Mouse (Mus musculus): ENCODE results near the gene Snx8. TPM values are rescaled to one million over a fixed set of nuclear protein-coding genes. Genes with fewer than 3 reads are reported as not detected.

The Snx8 gene
- polyA plus RNA-seq, 1 experiment, result 77.5 TPM

DNA sequence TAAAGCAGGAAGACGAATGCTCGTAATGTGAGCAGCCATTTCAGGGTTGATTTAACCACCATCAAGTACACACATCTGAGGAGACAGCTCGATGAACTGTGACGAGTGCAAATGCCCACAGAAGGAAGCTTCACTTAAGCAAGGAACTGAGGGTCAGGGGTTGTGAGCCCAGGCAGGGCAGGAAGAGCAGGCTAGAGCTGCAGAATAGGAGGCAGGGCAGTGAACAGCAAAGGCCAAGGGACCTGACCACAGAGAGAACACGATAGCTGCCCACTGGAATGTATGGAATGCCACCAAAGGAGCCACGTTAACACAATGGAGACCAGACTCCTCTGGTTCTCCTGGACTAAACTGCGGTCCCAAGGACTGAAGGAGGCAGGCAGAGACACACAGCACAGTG lies 5.5 kb downstream of the Snx8 start:
- 14% methylated on average over 7 of the region's 7 CpGs for WGBS
- Histone ChIP-seq H3K4me3 (ENCODE audit: insufficient read depth, low read depth, low read length) (no peak overlapping the region), H3K4me1 (ENCODE audit: control insufficient read depth, insufficient read depth, low read length) (peaks cover 51% of the 10 kb centered on the region), H3K36me3 (ENCODE audit: control insufficient read depth, insufficient read depth, low read length) (no peaks in the 10 kb centered on the region), H3K27me3 (replicated peaks; ENCODE audit: control insufficient read depth, insufficient read depth, low read length) (no peaks in the 10 kb centered on the region), H3K27ac (ENCODE audit: insufficient read depth, low read depth, low read length) (peak overlapping the region; percentile 48; the same call in 1 of the 2 replicates)
- TF ChIP-seq POLR2A (IDR thresholded peaks at IDR 0.05; ENCODE audit: low read depth, low read length), result no peak
- TF ChIP-seq CTCF (conservative IDR thresholded peaks at IDR 0.05; ENCODE audit: insufficient read depth, insufficient read length, low read depth, low read length), result no peak
- DNase-seq, result peak; percentile 79

DNA sequence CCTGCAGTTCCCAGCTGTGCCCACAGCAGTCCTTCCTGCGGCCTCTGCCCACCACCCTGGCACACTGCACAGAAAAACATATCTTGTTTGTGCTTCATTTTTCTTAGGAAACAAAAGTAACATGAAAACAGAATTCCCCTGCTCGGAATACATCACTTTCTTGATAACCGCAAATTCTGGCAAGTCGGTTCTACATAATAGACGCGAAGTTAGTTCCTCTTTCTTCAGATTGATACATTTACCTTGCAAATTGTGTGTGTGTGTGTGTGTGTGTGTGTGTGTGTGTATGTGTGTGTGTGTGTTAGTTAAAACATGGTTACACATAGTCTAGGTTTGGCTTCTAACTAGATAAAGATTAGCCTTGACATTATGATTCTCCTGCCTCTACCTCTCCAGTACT lies 6.4 kb downstream of the Snx8 start:
- no peaks in the 10 kb centered on the region for H3K36me3 ChIP-seq (ENCODE audit: control insufficient read depth, insufficient read depth, low read length)
- no peak for DNase-seq
- H3K4me1 ChIP-seq (ENCODE audit: control insufficient read depth, insufficient read depth, low read length), result peaks cover 53% of the 10 kb centered on the region
- H3K4me3 ChIP-seq (ENCODE audit: insufficient read depth, low read depth, low read length), result no peak overlapping the region
- WGBS, result 84% methylated on average over 6 of the region's 6 CpGs
- no peak overlapping the region for H3K27ac ChIP-seq (ENCODE audit: insufficient read depth, low read depth, low read length)
- no peaks in the 10 kb centered on the region for H3K27me3 ChIP-seq (replicated peaks; ENCODE audit: control insufficient read depth, insufficient read depth, low read length)
- no peak for TF ChIP-seq POLR2A (IDR thresholded peaks at IDR 0.05; ENCODE audit: low read depth, low read length)
- TF ChIP-seq CTCF (conservative IDR thresholded peaks at IDR 0.05; ENCODE audit: insufficient read depth, insufficient read length, low read depth, low read length), result no peak

DNA sequence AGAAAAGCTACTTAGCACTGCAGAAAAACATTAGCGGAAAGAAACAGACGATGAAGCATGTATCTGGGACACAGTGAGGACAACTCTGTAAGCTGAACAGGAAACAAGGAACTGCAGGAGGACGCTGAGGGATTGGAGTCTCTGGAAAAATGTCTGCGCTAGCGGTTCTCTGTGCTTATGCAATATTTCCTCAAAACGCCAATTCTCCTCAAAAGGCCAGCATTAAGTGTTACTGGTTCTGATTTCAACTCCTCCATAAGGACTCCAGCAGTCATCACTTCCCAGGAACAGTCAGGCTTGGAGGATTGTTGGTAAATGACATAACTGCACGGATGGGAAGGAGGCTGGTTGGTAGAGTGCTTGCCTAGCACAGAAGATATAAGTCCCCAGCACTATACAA lies 7.9 kb downstream of the Snx8 start:
- Histone ChIP-seq H3K27me3 (replicated peaks; ENCODE audit: control insufficient read depth, insufficient read depth, low read length) (no peaks in the 10 kb centered on the region), H3K4me3 (ENCODE audit: insufficient read depth, low read depth, low read length) (no peak overlapping the region), H3K36me3 (ENCODE audit: control insufficient read depth, insufficient read depth, low read length) (no peaks in the 10 kb centered on the region), H3K27ac (ENCODE audit: insufficient read depth, low read depth, low read length) (peak overlapping the region; percentile 17; the same call in 1 of the 2 replicates), H3K4me1 (ENCODE audit: control insufficient read depth, insufficient read depth, low read length) (peaks cover 43% of the 10 kb centered on the region)
- TF ChIP-seq POLR2A (IDR thresholded peaks at IDR 0.05; ENCODE audit: low read depth, low read length) (no peak), CTCF (conservative IDR thresholded peaks at IDR 0.05; ENCODE audit: insufficient read depth, insufficient read length, low read depth, low read length) (no peak)
- 65% methylated on average over 7 of the region's 7 CpGs for WGBS
- DNase-seq, result no peak

- peak overlapping the region; percentile 57 for H3K27ac ChIP-seq (ENCODE audit: insufficient read depth, low read depth, low read length)
- peak; percentile 56 for DNase-seq
- no peak overlapping the region for H3K4me3 ChIP-seq (ENCODE audit: insufficient read depth, low read depth, low read length)
- 50% methylated on average over 6 of the region's 6 CpGs for WGBS
- no peaks in the 10 kb centered on the region for H3K27me3 ChIP-seq (replicated peaks; ENCODE audit: control insufficient read depth, insufficient read depth, low read length)
- H3K36me3 ChIP-seq (ENCODE audit: control insufficient read depth, insufficient read depth, low read length), result no peaks in the 10 kb centered on the region
- H3K4me1 ChIP-seq (ENCODE audit: control insufficient read depth, insufficient read depth, low read length), result peaks cover 46% of the 10 kb centered on the region
- TF ChIP-seq POLR2A (IDR thresholded peaks at IDR 0.05; ENCODE audit: low read depth, low read length) (no peak), CTCF (conservative IDR thresholded peaks at IDR 0.05; ENCODE audit: insufficient read depth, insufficient read length, low read depth, low read length) (no peak)
Measured at GRCm38 (mm10) chr5:140379299-140379698, 9.8 kb downstream of the Snx8 start.

GRCm38 (mm10) chr5:140378121-140378853 lies 10.8 kb downstream of the Snx8 start:
- peak overlapping the region; percentile 93 for H3K27ac ChIP-seq (ENCODE audit: insufficient read depth, low read depth, low read length)
- DNase-seq, result peak; percentile 91
- H3K4me3 ChIP-seq (ENCODE audit: insufficient read depth, low read depth, low read length), result no peak overlapping the region
- peaks cover 37% of the 10 kb centered on the region for H3K4me1 ChIP-seq (ENCODE audit: control insufficient read depth, insufficient read depth, low read length)
- no peaks in the 10 kb centered on the region for H3K36me3 ChIP-seq (ENCODE audit: control insufficient read depth, insufficient read depth, low read length)
- TF ChIP-seq POLR2A (IDR thresholded peaks at IDR 0.05; ENCODE audit: low read depth, low read length), result no peak
- no peak for TF ChIP-seq CTCF (conservative IDR thresholded peaks at IDR 0.05; ENCODE audit: insufficient read depth, insufficient read length, low read depth, low read length)
- WGBS, result 61% methylated on average over 6 of the region's 6 CpGs
- no peaks in the 10 kb centered on the region for H3K27me3 ChIP-seq (replicated peaks; ENCODE audit: control insufficient read depth, insufficient read depth, low read length)

- DNase-seq, result peak; percentile 71
- WGBS, result 63% methylated on average over 4 of the region's 4 CpGs
- Histone ChIP-seq H3K36me3 (ENCODE audit: control insufficient read depth, insufficient read depth, low read length) (no peaks in the 10 kb centered on the region), H3K4me3 (ENCODE audit: insufficient read depth, low read depth, low read length) (no peak overlapping the region), H3K27ac (ENCODE audit: insufficient read depth, low read depth, low read length) (peak overlapping the region; percentile 63), H3K4me1 (ENCODE audit: control insufficient read depth, insufficient read depth, low read length) (peaks cover 43% of the 10 kb centered on the region), H3K27me3 (replicated peaks; ENCODE audit: control insufficient read depth, insufficient read depth, low read length) (no peaks in the 10 kb centered on the region)
- TF ChIP-seq CTCF (conservative IDR thresholded peaks at IDR 0.05; ENCODE audit: insufficient read depth, insufficient read length, low read depth, low read length), result no peak
- TF ChIP-seq POLR2A (IDR thresholded peaks at IDR 0.05; ENCODE audit: low read depth, low read length), result no peak
Measured at GRCm38 (mm10) chr5:140375249-140375829, 13.7 kb downstream of the Snx8 start.

- WGBS, result 28% methylated on average over 3 of the region's 3 CpGs
- H3K27ac ChIP-seq (ENCODE audit: insufficient read depth, low read depth, low read length), result no peak overlapping the region
- DNase-seq, result no peak
- no peak overlapping the region for H3K4me3 ChIP-seq (ENCODE audit: insufficient read depth, low read depth, low read length)
- TF ChIP-seq CTCF (conservative IDR thresholded peaks at IDR 0.05; ENCODE audit: insufficient read depth, insufficient read length, low read depth, low read length) (no peak), POLR2A (IDR thresholded peaks at IDR 0.05; ENCODE audit: low read depth, low read length) (no peak)
- no peaks in the 10 kb centered on the region for H3K27me3 ChIP-seq (replicated peaks; ENCODE audit: control insufficient read depth, insufficient read depth, low read length)
- no peaks in the 10 kb centered on the region for H3K36me3 ChIP-seq (ENCODE audit: control insufficient read depth, insufficient read depth, low read length)
- peaks cover 46% of the 10 kb centered on the region for H3K4me1 ChIP-seq (ENCODE audit: control insufficient read depth, insufficient read depth, low read length)
Measured at GRCm38 (mm10) chr5:140374226-140374625, 14.8 kb downstream of the Snx8 start.
